Mouse (Mus musculus) myocyte (in vitro differentiated cells): ENCODE results near the gene Selenoo. TPM values are rescaled to one million over a fixed set of nuclear protein-coding genes. Genes with fewer than 3 reads are reported as not detected.

ENCODE experiments used
- H3K27me3 ChIP-seq: one replicate; pipeline ENCODE4 v1.6.1; 2011; ENCODE audit not compliant: control insufficient read depth, insufficient read depth, insufficient read length
- H3K36me3 ChIP-seq: one replicate; pipeline ENCODE4 v1.6.1; 2011; ENCODE audit not compliant: control insufficient read depth, insufficient read depth
- H3K4me2 ChIP-seq: one replicate; pipeline ENCODE4 v1.6.1; 2011; ENCODE audit warnings: low read depth, control low read depth
- H3K4me3 ChIP-seq: one replicate; pipeline ENCODE4 v1.5.1; 2011; ENCODE audit warnings: mild to moderate bottlenecking, control low read depth, moderate library complexity
- H3K79me2 ChIP-seq: one replicate; pipeline ENCODE4 v1.6.1; 2011; ENCODE audit not compliant: control insufficient read depth, insufficient read depth
- H3ac ChIP-seq: one replicate; pipeline ENCODE4 v1.6.1; 2011; ENCODE audit not compliant: control insufficient read depth, insufficient read length
- CEBPB ChIP-seq: IDR thresholded peaks from 2 replicates; pipeline ENCODE4 v1.6.1; 2011; ENCODE audit warnings: mild to moderate bottlenecking, moderate library complexity; ENCODE audit not compliant: poor library complexity, insufficient read depth, severe bottlenecking
- E2F4 ChIP-seq: IDR thresholded peaks from one replicate; pipeline ENCODE4 v1.6.1; 2011; ENCODE audit warnings: mild to moderate bottlenecking, control low read depth, moderate library complexity; ENCODE audit not compliant: insufficient read depth
- MAX ChIP-seq: IDR thresholded peaks from one replicate; pipeline ENCODE4 v1.6.1; 2011; ENCODE audit warnings: low read depth, mild to moderate bottlenecking, control low read depth
- MYOD1 ChIP-seq, 3 experiments: IDR thresholded peaks; one replicate each; pipeline ENCODE4 v1.6.1; 2011; ENCODE audit warnings: control low read depth in 2 of 3, low read depth in 2 of 3, mild to moderate bottlenecking in 2 of 3, moderate library complexity in 1 of 3; ENCODE audit not compliant: insufficient read length in 2 of 3, control insufficient read depth in 1 of 3
- MYOG ChIP-seq, 3 experiments: IDR thresholded peaks; one replicate each; pipeline ENCODE4 v1.6.1; 2011; ENCODE audit warnings: control low read depth in 2 of 3, low read depth in 2 of 3, mild to moderate bottlenecking in 2 of 3; ENCODE audit not compliant: insufficient read length in 2 of 3, control insufficient read depth in 1 of 3, insufficient read depth in 1 of 3
- POLR2A ChIP-seq: IDR thresholded peaks from one replicate; pipeline ENCODE4 v1.6.1; 2011; ENCODE audit warnings: low read depth, mild to moderate bottlenecking, control low read depth, moderate library complexity; ENCODE audit not compliant: insufficient read length
- POLR2AphosphoS2 ChIP-seq: IDR thresholded peaks from one replicate; pipeline ENCODE4 v1.6.1; 2011; ENCODE audit warnings: low read depth, control low read depth; ENCODE audit not compliant: insufficient read length
- REST ChIP-seq: IDR thresholded peaks from one replicate; pipeline ENCODE4 v1.6.1; 2011; ENCODE audit warnings: mild to moderate bottlenecking, control low read depth, moderate library complexity; ENCODE audit not compliant: insufficient read depth, insufficient read length
- SRF ChIP-seq: IDR thresholded peaks from one replicate; pipeline ENCODE4 v1.6.1; 2011; ENCODE audit warnings: low read depth; ENCODE audit not compliant: control insufficient read depth, insufficient read length
- TCF12 ChIP-seq: IDR thresholded peaks from one replicate; pipeline ENCODE4 v1.6.1; 2011; ENCODE audit warnings: mild to moderate bottlenecking, control low read depth; ENCODE audit not compliant: poor library complexity, insufficient read depth, severe bottlenecking
- TCF3 ChIP-seq: IDR thresholded peaks from one replicate; pipeline ENCODE4 v1.6.1; 2011; ENCODE audit warnings: low read depth, control low read depth; ENCODE audit not compliant: insufficient read length
- USF1 ChIP-seq: IDR thresholded peaks from one replicate; pipeline ENCODE4 v1.6.1; 2011; ENCODE audit warnings: low read depth, mild to moderate bottlenecking, control low read depth, moderate library complexity
- polyA plus RNA-seq: library from polyadenylated mRNA; unstranded; fragments of >200 nt; fragmentation: generic; extraction: Trizol; gene quantifications from one replicate; pipeline ENCODE4 v1.2.1, GENCODE M21; 2012; ENCODE audit warnings: missing spikeins

The Selenoo gene
- polyA plus RNA-seq, 1 experiment = 23.8 TPM

DNA sequence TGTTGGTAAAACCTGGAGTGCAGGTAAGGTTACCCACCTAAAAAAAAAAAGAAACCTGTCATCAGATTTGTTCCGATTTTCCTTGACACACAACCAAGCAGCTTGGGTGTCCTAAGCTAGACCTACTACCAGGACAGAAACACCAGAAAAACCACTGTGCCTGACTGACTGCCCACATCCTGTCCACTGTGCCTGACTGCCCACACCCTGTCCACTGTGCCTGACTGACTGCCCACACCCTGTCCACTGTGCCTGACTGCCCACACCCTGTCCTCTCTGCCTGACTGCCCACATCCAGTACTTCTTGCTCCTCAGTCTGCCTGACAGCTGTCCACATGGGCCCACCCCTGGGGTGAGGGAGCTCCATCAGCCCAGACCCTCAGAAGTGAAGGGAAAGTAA is 18.1 kb downstream of the Selenoo start:
- Histone ChIP-seq H3K4me3 (no peak overlapping the region), H3K27me3 (no peaks in the 10 kb centered on the region), H3K36me3 (peaks cover 39% of the 10 kb centered on the region), H3ac (no peak overlapping the region), H3K79me2 (no peaks in the 10 kb centered on the region), H3K4me2 (peak overlapping the region; percentile 10)
- no peak for TF ChIP-seq USF1
- no peak for TF ChIP-seq CEBPB
- TF ChIP-seq POLR2AphosphoS2 = peak; percentile 41
- TF ChIP-seq MYOG (IDR thresholded peaks at IDR 0.05; ENCODE audit: control insufficient read depth in 1 of 3, insufficient read depth in 1 of 3, insufficient read length in 2 of 3, low read depth in 2 of 3) = peak in 1 of 3 experiments; percentile 48
- TF ChIP-seq E2F4 = no peak
- peak in 2 of 3 experiments; percentile 37 to 47 for TF ChIP-seq MYOD1 (IDR thresholded peaks at IDR 0.05; ENCODE audit: control insufficient read depth in 1 of 3, insufficient read length in 2 of 3, low read depth in 2 of 3)

DNA sequence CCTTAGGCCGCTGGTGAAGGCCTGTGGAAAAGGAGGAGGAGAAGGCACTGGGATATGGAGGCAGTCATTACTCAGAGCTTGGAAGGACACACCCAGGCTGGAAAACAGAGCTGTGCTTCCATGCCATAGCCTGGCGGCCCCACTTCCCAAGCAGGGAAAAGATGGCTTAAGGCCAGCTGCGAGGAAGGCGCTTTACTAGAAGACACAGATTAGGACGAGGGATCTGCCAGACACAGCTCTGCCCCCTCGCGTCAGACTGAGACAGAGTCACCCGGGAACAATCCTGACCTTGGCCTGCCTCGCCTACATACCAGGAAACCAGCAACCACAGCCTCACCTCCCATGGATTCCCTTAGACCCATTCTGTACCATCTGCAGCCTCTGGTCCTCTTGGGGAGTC is 21.3 kb downstream of the Selenoo start:
- peaks cover 45% of the 10 kb centered on the region for H3K36me3 ChIP-seq
- H3K79me2 ChIP-seq = no peaks in the 10 kb centered on the region
- no peak overlapping the region for H3ac ChIP-seq
- H3K27me3 ChIP-seq = no peaks in the 10 kb centered on the region
- TF ChIP-seq SRF (peak; percentile 13), POLR2AphosphoS2 (peak; percentile 14), REST (no peak)
- no peak overlapping the region for H3K4me3 ChIP-seq
- H3K4me2 ChIP-seq = peak overlapping the region; percentile 22

GRCm38 (mm10) chr15:89118007-89118406 is 29.1 kb downstream of the Selenoo start:
- peaks cover 46% of the 10 kb centered on the region for H3K36me3 ChIP-seq

GRCm38 (mm10) chr15:89122649-89123366 is 33.9 kb downstream of the Selenoo start, which contains the start of gene Tubgcp6:
Tubgcp6 (minus strand) TSS chr15:89123112.
- H3ac ChIP-seq = peak within 1 kb of the TSS; percentile 51
- peaks cover 22% of the 10 kb centered on the region for H3K36me3 ChIP-seq
- peak within 1 kb of the TSS; percentile 91 for H3K4me3 ChIP-seq
- peaks cover 45% of the 10 kb centered on the region for H3K79me2 ChIP-seq
- peak within 1 kb of the TSS; percentile 97 for H3K4me2 ChIP-seq
- TF ChIP-seq E2F4 (peak; percentile 91), POLR2AphosphoS2 (peak; percentile 96), MYOG (IDR thresholded peaks at IDR 0.05; ENCODE audit: control insufficient read depth in 1 of 3, insufficient read depth in 1 of 3, insufficient read length in 2 of 3, low read depth in 2 of 3) (peak in 1 of 3 experiments; percentile 45), MAX (no peak), REST (no peak), MYOD1 (IDR thresholded peaks at IDR 0.05; ENCODE audit: control insufficient read depth in 1 of 3, insufficient read length in 2 of 3, low read depth in 2 of 3) (no peak), POLR2A (peak; percentile 94), TCF12 (no peak), USF1 (no peak), TCF3 (no peak), SRF (peak; percentile 96), CEBPB (no peak)
- H3K27me3 ChIP-seq = no peaks in the 10 kb centered on the region

More at GRCm38 (mm10) chr15:89118007-89118406, 29.1 kb downstream of the Selenoo start:
- Histone ChIP-seq H3K79me2 (peaks cover 50% of the 10 kb centered on the region), H3K27me3 (no peaks in the 10 kb centered on the region), H3K4me3 (no peak overlapping the region), H3ac (no peak overlapping the region), H3K4me2 (no peak overlapping the region)
- no peak for TF ChIP-seq TCF12
- no peak for TF ChIP-seq USF1

GRCm38 (mm10) chr15:89123595-89123994 is 34.7 kb downstream of the Selenoo start:
- no peaks in the 10 kb centered on the region for H3K27me3 ChIP-seq
- peak overlapping the region; percentile 91 for H3K4me3 ChIP-seq
- H3K79me2 ChIP-seq = peaks cover 38% of the 10 kb centered on the region
- H3ac ChIP-seq = no peak overlapping the region
- TF ChIP-seq CEBPB (no peak), MYOD1 (IDR thresholded peaks at IDR 0.05; ENCODE audit: control insufficient read depth in 1 of 3, insufficient read length in 2 of 3, low read depth in 2 of 3) (no peak), TCF12 (no peak), E2F4 (no peak), POLR2AphosphoS2 (no peak), MYOG (IDR thresholded peaks at IDR 0.05; ENCODE audit: control insufficient read depth in 1 of 3, insufficient read depth in 1 of 3, insufficient read length in 2 of 3, low read depth in 2 of 3) (no peak)
- peak overlapping the region; percentile 73 for H3K4me2 ChIP-seq
- peaks cover 18% of the 10 kb centered on the region for H3K36me3 ChIP-seq
